Mouse (Mus musculus) common myeloid progenitor, adult 5-6 weeks (primary cell): ENCODE results near the gene Cldn2. TPM values are rescaled to one million over a fixed set of nuclear protein-coding genes. Genes with fewer than 3 reads are reported as not detected.
"Not testable (repeated sequence)": the region's sequence is repeated elsewhere in the genome, so short reads cannot be mapped to it uniquely, and the experiment has no call there.

Experiments used
- ATAC-seq: replicated peaks from 2 replicates; pipeline ENCODE4 v1.8.0; 2016; ENCODE audit warnings: low read depth, mild to moderate bottlenecking, moderate TSS enrichment, inconsistent platforms; ENCODE audit not compliant: poor library complexity, severe bottlenecking
- total RNA-seq: library from RNA; stranded (forward); fragments of 200-1000, 187-1606 nt; gene quantifications from 2 replicates; pipeline ENCODE4 v1.2.3, GENCODE M21; 2017

The Cldn2 gene
- total RNA-seq: not detected in 2 replicates

GRCm38 (mm10) chrX:139800406-139800878 is at the start of gene Cldn2:
Gene Cldn2, plus strand, starts transcription at chrX:139800828.
- ATAC-seq: no peak

GRCm38 (mm10) chrX:139751855-139752254 is 48.8 kb upstream of the Cldn2 start:
- ATAC-seq: peak; percentile 56; the same call in 1 of the 2 replicates

GRCm38 (mm10) chrX:139758634-139759033 is 42.0 kb upstream of the Cldn2 start:
- ATAC-seq: not testable (repeated sequence)

- peak; percentile 74; the same call in 1 of the 2 replicates for ATAC-seq
These were observed 38.1 kb upstream of the Cldn2 start for GRCm38 (mm10) chrX:139762546-139762945.

GRCm38 (mm10) chrX:139769975-139770637 is 30.5 kb upstream of the Cldn2 start:
- ATAC-seq: no peak

- ATAC-seq: peak; percentile 81
These were observed 26.1 kb upstream of the Cldn2 start for GRCm38 (mm10) chrX:139774309-139775083.

GRCm38 (mm10) chrX:139775084-139775612 is 25.5 kb upstream of the Cldn2 start:
- ATAC-seq: 0 out of 2 replicates have a peak, but pooled peaks have one; percentile 7

- no peak for ATAC-seq
These were observed 23.3 kb upstream of the Cldn2 start for GRCm38 (mm10) chrX:139777357-139777756.

- ATAC-seq: no peak
These were observed 21.7 kb upstream of the Cldn2 start for GRCm38 (mm10) chrX:139778886-139779285.

GRCm38 (mm10) chrX:139779401-139779800 is 21.2 kb upstream of the Cldn2 start:
- ATAC-seq: no peak

GRCm38 (mm10) chrX:139780988-139781387 is 19.6 kb upstream of the Cldn2 start:
- peak; percentile 42; the same call in 1 of the 2 replicates for ATAC-seq

- ATAC-seq: no peak
These were observed 19.1 kb upstream of the Cldn2 start for GRCm38 (mm10) chrX:139781563-139781962.

- no peak for ATAC-seq
These were observed 18.2 kb upstream of the Cldn2 start, which contains the start of gene Ripply1 for GRCm38 (mm10) chrX:139782278-139783044. Gene Ripply1, minus strand, starts transcription at chrX:139782353.

GRCm38 (mm10) chrX:139783045-139783422 is 17.6 kb upstream of the Cldn2 start:
- no peak for ATAC-seq

GRCm38 (mm10) chrX:139785764-139786163 is 14.9 kb upstream of the Cldn2 start:
- peak; percentile 65 for ATAC-seq

- no peak for ATAC-seq
These were observed 6.4 kb upstream of the Cldn2 start for GRCm38 (mm10) chrX:139794072-139794845.

- 0 out of 2 replicates have a peak, but pooled peaks have one; percentile 47 for ATAC-seq
These were observed 4.6 kb upstream of the Cldn2 start for GRCm38 (mm10) chrX:139796037-139796436.

- ATAC-seq: peak; percentile 54
These were observed 2.8 kb upstream of the Cldn2 start for GRCm38 (mm10) chrX:139797875-139798274.

- no peak for ATAC-seq
These were observed 675 bp upstream of the Cldn2 start for GRCm38 (mm10) chrX:139799953-139800352.
